Mouse (Mus musculus): Measurements from ENCODE around the gene Sacs. TPM values are rescaled to one million over a fixed set of nuclear protein-coding genes. Genes with fewer than 3 reads are reported as not detected.

Gene Sacs
- polyA plus RNA-seq (2014; fragmentation: Nextera tagmentation; extraction: Ambion mirVana): 12.5 and 16.3 TPM in 2 replicates

- H3K27ac ChIP-seq (replicated peaks; ENCODE audit: low read depth, low read length): peak within 1 kb of the TSS; percentile 78
- H3K4me2 ChIP-seq (ENCODE audit: low read length): peak within 1 kb of the TSS; percentile 61
- ATAC-seq (ENCODE audit: low FRiP score, low TSS enrichment) (peak; percentile 78), DNase-seq (peak; percentile 84)
- H3K9me3 ChIP-seq (ENCODE audit: control insufficient read depth, low read length): no peaks in the 10 kb centered on the region
- peaks cover 14% of the 10 kb centered on the region for H3K4me1 ChIP-seq (ENCODE audit: control insufficient read depth, insufficient read depth, low read length)
- no peaks in the 10 kb centered on the region for H3K36me3 ChIP-seq (ENCODE audit: control insufficient read depth, insufficient read depth, low read length)
- no peaks in the 10 kb centered on the region; the same call in 1 of the 2 replicates for H3K27me3 ChIP-seq (ENCODE audit: control insufficient read depth, insufficient read depth, low read length)
- peak within 1 kb of the TSS; percentile 50 for H3K4me3 ChIP-seq (replicated peaks; ENCODE audit: low read depth, low read length)
- WGBS: 2% methylated on average over 23 of the region's 23 CpGs
- peak within 1 kb of the TSS; percentile 72 for H3K9ac ChIP-seq (replicated peaks; ENCODE audit: low read length)
Measured at GRCm38 (mm10) chr14:61137994-61138726, at the start of gene Sacs. TSS of gene Sacs (plus strand) at chr14:61138457.

GRCm38 (mm10) chr14:61090955-61091354, 47.3 kb upstream of the Sacs start:
- Histone ChIP-seq H3K4me2 (ENCODE audit: low read length) (no peak overlapping the region), H3K36me3 (ENCODE audit: control insufficient read depth, insufficient read depth, low read length) (no peaks in the 10 kb centered on the region), H3K4me1 (ENCODE audit: control insufficient read depth, insufficient read depth, low read length) (no peaks in the 10 kb centered on the region), H3K9me3 (ENCODE audit: control insufficient read depth, low read length) (no peaks in the 10 kb centered on the region), H3K4me3 (replicated peaks; ENCODE audit: low read depth, low read length) (no peak overlapping the region), H3K9ac (replicated peaks; ENCODE audit: low read length) (no peak overlapping the region), H3K27ac (replicated peaks; ENCODE audit: low read depth, low read length) (no peak overlapping the region), H3K27me3 (ENCODE audit: control insufficient read depth, insufficient read depth, low read length) (no peaks in the 10 kb centered on the region)
- WGBS: 88% methylated on average over 5 of the region's 5 CpGs
- DNase-seq (no peak), ATAC-seq (ENCODE audit: low FRiP score, low TSS enrichment) (no peak)

GRCm38 (mm10) chr14:61092073-61092472, 46.2 kb upstream of the Sacs start:
- 85% methylated on average over 3 of the region's 3 CpGs for WGBS
- no peak for DNase-seq
- no peak for ATAC-seq (ENCODE audit: low FRiP score, low TSS enrichment)

GRCm38 (mm10) chr14:61097974-61098625, 40.2 kb upstream of the Sacs start:
- Histone ChIP-seq H3K4me3 (replicated peaks; ENCODE audit: low read depth, low read length) (no peak overlapping the region), H3K27ac (replicated peaks; ENCODE audit: low read depth, low read length) (no peak overlapping the region), H3K4me2 (ENCODE audit: low read length) (no peak overlapping the region), H3K9ac (replicated peaks; ENCODE audit: low read length) (no peak overlapping the region), H3K4me1 (ENCODE audit: control insufficient read depth, insufficient read depth, low read length) (no peaks in the 10 kb centered on the region), H3K9me3 (ENCODE audit: control insufficient read depth, low read length) (no peaks in the 10 kb centered on the region), H3K27me3 (ENCODE audit: control insufficient read depth, insufficient read depth, low read length) (no peaks in the 10 kb centered on the region), H3K36me3 (ENCODE audit: control insufficient read depth, insufficient read depth, low read length) (no peaks in the 10 kb centered on the region)
- DNase-seq: no peak
- 85% methylated on average over 12 of the region's 12 CpGs for WGBS
- ATAC-seq (ENCODE audit: low FRiP score, low TSS enrichment): no peak

More at GRCm38 (mm10) chr14:61092073-61092472, 46.2 kb upstream of the Sacs start:
- Histone ChIP-seq H3K27me3 (ENCODE audit: control insufficient read depth, insufficient read depth, low read length) (no peaks in the 10 kb centered on the region), H3K4me3 (replicated peaks; ENCODE audit: low read depth, low read length) (no peak overlapping the region), H3K9ac (replicated peaks; ENCODE audit: low read length) (no peak overlapping the region), H3K4me1 (ENCODE audit: control insufficient read depth, insufficient read depth, low read length) (no peaks in the 10 kb centered on the region), H3K9me3 (ENCODE audit: control insufficient read depth, low read length) (no peaks in the 10 kb centered on the region), H3K27ac (replicated peaks; ENCODE audit: low read depth, low read length) (no peak overlapping the region), H3K36me3 (ENCODE audit: control insufficient read depth, insufficient read depth, low read length) (no peaks in the 10 kb centered on the region), H3K4me2 (ENCODE audit: low read length) (no peak overlapping the region)

GRCm38 (mm10) chr14:61100736-61101135, 37.5 kb upstream of the Sacs start:
- no peaks in the 10 kb centered on the region for H3K36me3 ChIP-seq (ENCODE audit: control insufficient read depth, insufficient read depth, low read length)
- no peak overlapping the region for H3K4me2 ChIP-seq (ENCODE audit: low read length)
- no peak overlapping the region for H3K27ac ChIP-seq (replicated peaks; ENCODE audit: low read depth, low read length)
- no peaks in the 10 kb centered on the region for H3K4me1 ChIP-seq (ENCODE audit: control insufficient read depth, insufficient read depth, low read length)
- no peaks in the 10 kb centered on the region for H3K9me3 ChIP-seq (ENCODE audit: control insufficient read depth, low read length)
- 89% methylated on average over 6 of the region's 6 CpGs for whole genome bisulfite sequencing
- ATAC-seq (ENCODE audit: low FRiP score, low TSS enrichment) (no peak), DNase-seq (no peak)
- no peak overlapping the region for H3K4me3 ChIP-seq (replicated peaks; ENCODE audit: low read depth, low read length)
- no peak overlapping the region for H3K9ac ChIP-seq (replicated peaks; ENCODE audit: low read length)
- H3K27me3 ChIP-seq (ENCODE audit: control insufficient read depth, insufficient read depth, low read length): no peaks in the 10 kb centered on the region

GRCm38 (mm10) chr14:61106404-61106803, 31.9 kb upstream of the Sacs start:
- H3K9ac ChIP-seq (replicated peaks; ENCODE audit: low read length): no peak overlapping the region
- H3K27ac ChIP-seq (replicated peaks; ENCODE audit: low read depth, low read length): no peak overlapping the region
- H3K27me3 ChIP-seq (ENCODE audit: control insufficient read depth, insufficient read depth, low read length): no peaks in the 10 kb centered on the region
- H3K4me1 ChIP-seq (ENCODE audit: control insufficient read depth, insufficient read depth, low read length): no peaks in the 10 kb centered on the region
- H3K4me2 ChIP-seq (ENCODE audit: low read length): no peak overlapping the region
- H3K9me3 ChIP-seq (ENCODE audit: control insufficient read depth, low read length): no peaks in the 10 kb centered on the region
- 81% methylated on average over 8 of the region's 8 CpGs for WGBS
- DNase-seq (no peak), ATAC-seq (ENCODE audit: low FRiP score, low TSS enrichment) (no peak)
- H3K36me3 ChIP-seq (ENCODE audit: control insufficient read depth, insufficient read depth, low read length): no peaks in the 10 kb centered on the region
- no peak overlapping the region for H3K4me3 ChIP-seq (replicated peaks; ENCODE audit: low read depth, low read length)

GRCm38 (mm10) chr14:61108625-61109024, 29.6 kb upstream of the Sacs start:
- 79% methylated on average over 2 of the region's 2 CpGs for WGBS
- Histone ChIP-seq H3K4me2 (ENCODE audit: low read length) (no peak overlapping the region), H3K4me1 (ENCODE audit: control insufficient read depth, insufficient read depth, low read length) (no peaks in the 10 kb centered on the region), H3K4me3 (replicated peaks; ENCODE audit: low read depth, low read length) (no peak overlapping the region), H3K9ac (replicated peaks; ENCODE audit: low read length) (no peak overlapping the region), H3K9me3 (ENCODE audit: control insufficient read depth, low read length) (no peaks in the 10 kb centered on the region), H3K27me3 (ENCODE audit: control insufficient read depth, insufficient read depth, low read length) (no peaks in the 10 kb centered on the region), H3K27ac (replicated peaks; ENCODE audit: low read depth, low read length) (no peak overlapping the region), H3K36me3 (ENCODE audit: control insufficient read depth, insufficient read depth, low read length) (no peaks in the 10 kb centered on the region)
- ATAC-seq (ENCODE audit: low FRiP score, low TSS enrichment) (no peak), DNase-seq (no peak)

- DNase-seq: peak; percentile 93
- H3K4me2 ChIP-seq (ENCODE audit: low read length): no peak overlapping the region
- no peak overlapping the region for H3K4me3 ChIP-seq (replicated peaks; ENCODE audit: low read depth, low read length)
- H3K9me3 ChIP-seq (ENCODE audit: control insufficient read depth, low read length): no peaks in the 10 kb centered on the region
- ATAC-seq (ENCODE audit: low FRiP score, low TSS enrichment): no peak
- H3K9ac ChIP-seq (replicated peaks; ENCODE audit: low read length): no peak overlapping the region
- no peaks in the 10 kb centered on the region for H3K36me3 ChIP-seq (ENCODE audit: control insufficient read depth, insufficient read depth, low read length)
- no peak overlapping the region for H3K27ac ChIP-seq (replicated peaks; ENCODE audit: low read depth, low read length)
- H3K4me1 ChIP-seq (ENCODE audit: control insufficient read depth, insufficient read depth, low read length): no peaks in the 10 kb centered on the region
- no peaks in the 10 kb centered on the region for H3K27me3 ChIP-seq (ENCODE audit: control insufficient read depth, insufficient read depth, low read length)
- 3% methylated on average over 11 of the region's 11 CpGs for WGBS
Measured at GRCm38 (mm10) chr14:61112404-61112803, 25.9 kb upstream of the Sacs start.

- Histone ChIP-seq H3K27me3 (ENCODE audit: control insufficient read depth, insufficient read depth, low read length) (no peaks in the 10 kb centered on the region), H3K4me1 (ENCODE audit: control insufficient read depth, insufficient read depth, low read length) (no peaks in the 10 kb centered on the region), H3K4me3 (replicated peaks; ENCODE audit: low read depth, low read length) (no peak overlapping the region), H3K9ac (replicated peaks; ENCODE audit: low read length) (no peak overlapping the region), H3K27ac (replicated peaks; ENCODE audit: low read depth, low read length) (no peak overlapping the region), H3K4me2 (ENCODE audit: low read length) (no peak overlapping the region), H3K36me3 (ENCODE audit: control insufficient read depth, insufficient read depth, low read length) (no peaks in the 10 kb centered on the region), H3K9me3 (ENCODE audit: control insufficient read depth, low read length) (no peaks in the 10 kb centered on the region)
- ATAC-seq (ENCODE audit: low FRiP score, low TSS enrichment) (no peak), DNase-seq (no peak)
- 89% methylated on average over 5 of the region's 5 CpGs for WGBS
Measured at GRCm38 (mm10) chr14:61124755-61125154, 13.5 kb upstream of the Sacs start.
